Mouse (Mus musculus): Measurements from ENCODE around the gene Myo1a.
"Not testable (repeated sequence)": the region's sequence is repeated elsewhere in the genome, so short reads cannot be mapped to it uniquely, and the experiment has no call there.

Gene Myo1a

GRCm38 (mm10) chr10:127759181-127760110 is 54.5 kb downstream of the Myo1a start, which contains the start of the genes Rdh1 and Rdh16f1:
TSS of gene Rdh1 (plus strand) at chr10:127759721.
TSS of gene Rdh16f1 (plus strand) at chr10:127759787.
- DNase-seq (ENCODE audit: low spot score in 2 of 2) = no peak

GRCm38 (mm10) chr10:127762926-127763325 is 58.0 kb downstream of the Myo1a start:
- DNase-seq (ENCODE audit: low spot score in 2 of 2) = not testable (repeated sequence)

- DNase-seq (ENCODE audit: low spot score in 2 of 2) = no peak
Observed at GRCm38 (mm10) chr10:127763914-127764680, 59.1 kb downstream of the Myo1a start.

- DNase-seq (ENCODE audit: low spot score in 2 of 2) = no peak
Observed at GRCm38 (mm10) chr10:127766564-127766963, 61.6 kb downstream of the Myo1a start.
